Mouse (Mus musculus) lung, postnatal 0 days (tissue): ENCODE results near the gene Scamp4. TPM values are rescaled to one million over a fixed set of nuclear protein-coding genes. Genes with fewer than 3 reads are reported as not detected.

Source experiments
- ATAC-seq: fragments of 200-750 bp; cut with Nextera tagmentation; 2 replicates; pipeline ENCODE4 v1.8.0; 2017; ENCODE audit warnings: moderate library complexity
- DNase-seq: peaks from one replicate; pipeline ENCODE4 v3.0.0-alpha.2; 2016; ENCODE audit warnings: low spot score
- H3K27ac ChIP-seq: fragments of 300-500 bp; sonication (generic); 2 replicates; pipeline ENCODE4 v1.5.1; 2014; ENCODE audit warnings: antibody characterized with exemption, mild to moderate bottlenecking, low read length, mixed read lengths
- H3K27me3 ChIP-seq: fragments of 300-500 bp; sonication (generic); replicated peaks from 2 replicates; pipeline ENCODE4 v1.6.1; 2014; ENCODE audit warnings: low read length, mixed read lengths; ENCODE audit not compliant: insufficient read depth
- H3K36me3 ChIP-seq: fragments of 300-500 bp; sonication (generic); 2 replicates; pipeline ENCODE4 v1.6.1; 2014; ENCODE audit warnings: low read length, mixed read lengths; ENCODE audit not compliant: insufficient read depth
- H3K4me1 ChIP-seq: fragments of 300-500 bp; sonication (generic); 2 replicates; pipeline ENCODE4 v1.6.1; 2014; ENCODE audit warnings: antibody characterized with exemption, low read depth, low read length, mixed read lengths; ENCODE audit not compliant: insufficient read depth
- H3K4me2 ChIP-seq: fragments of 300-500 bp; sonication (generic); replicated peaks from 2 replicates; pipeline ENCODE4 v1.6.1; 2014; ENCODE audit warnings: low read depth, mild to moderate bottlenecking, low read length, moderate library complexity, mixed read lengths
- H3K4me3 ChIP-seq: fragments of 300-500 bp; sonication (generic); 2 replicates; pipeline ENCODE4 v1.5.1; 2014; ENCODE audit warnings: low read depth, low read length
- H3K9ac ChIP-seq: fragments of 300-500 bp; sonication (generic); replicated peaks from 2 replicates; pipeline ENCODE4 v1.6.1; 2014; ENCODE audit warnings: low read depth, mild to moderate bottlenecking
- H3K9me3 ChIP-seq: fragments of 300-500 bp; sonication (generic); 2 replicates; pipeline ENCODE4 v1.6.1; 2016; ENCODE audit warnings: low read length, mixed read lengths
- CTCF ChIP-seq: IDR thresholded peaks from 2 replicates; pipeline ENCODE4 v1.5.1; 2016; ENCODE audit warnings: antibody characterized with exemption, mild to moderate bottlenecking
- EP300 ChIP-seq: IDR thresholded peaks from 2 replicates; pipeline ENCODE4 v1.6.1; 2016; ENCODE audit warnings: antibody characterized with exemption, mild to moderate bottlenecking, control low read depth
- WGBS: fragments of 180-500 bp; shearing (Covaris S2); extraction: QIAGEN DNeasy Blood & Tissue Kit; methylation state at CpG from one replicate; pipeline ENCODE4 v1.1.7; 2014; 5-methylcytosine and 5-hydroxymethylcytosine counted together
- polyA plus RNA-seq: library from polyadenylated mRNA; unstranded; fragments of >200 nt; fragmentation: Nextera tagmentation; extraction: Ambion mirVana; gene quantifications from 2 replicates; pipeline ENCODE4 v1.2.1, GENCODE M21; 2015

Scamp4 gene
- polyA plus RNA-seq, 1 experiment from 2014 or later, result 56.9 TPM

GRCm38 (mm10) chr10:80606306-80606705 lies 3.6 kb downstream of the Scamp4 start:
- Histone ChIP-seq H3K27ac (no peak overlapping the region), H3K4me3 (no peak overlapping the region), H3K9ac (no peak overlapping the region), H3K9me3 (no peaks in the 10 kb centered on the region), H3K27me3 (no peaks in the 10 kb centered on the region), H3K36me3 (peaks cover 6% of the 10 kb centered on the region; the same call in 1 of the 2 replicates), H3K4me1 (peaks cover 12% of the 10 kb centered on the region; the same call in 1 of the 2 replicates), H3K4me2 (no peak overlapping the region)
- WGBS, result 88% methylated on average over 21 of the region's 23 CpGs
- DNase-seq, result no peak
- ATAC-seq, result no peak
- TF ChIP-seq EP300 (no peak), CTCF (no peak)

- Histone ChIP-seq H3K27ac (no peak overlapping the region), H3K4me3 (no peak overlapping the region), H3K36me3 (peaks cover 6% of the 10 kb centered on the region; the same call in 1 of the 2 replicates), H3K4me2 (no peak overlapping the region), H3K9me3 (no peaks in the 10 kb centered on the region), H3K4me1 (peaks cover 12% of the 10 kb centered on the region; the same call in 1 of the 2 replicates), H3K9ac (no peak overlapping the region), H3K27me3 (no peaks in the 10 kb centered on the region)
- WGBS, result 95% methylated on average over 34 of the region's 34 CpGs
- no peak for DNase-seq
- no peak for ATAC-seq
- no peak for TF ChIP-seq CTCF
- TF ChIP-seq EP300, result no peak
These were observed 4.2 kb downstream of the Scamp4 start for GRCm38 (mm10) chr10:80606737-80607350.

GRCm38 (mm10) chr10:80608435-80608834 lies 5.8 kb downstream of the Scamp4 start:
- TF ChIP-seq EP300 (no peak), CTCF (no peak)
- H3K36me3 ChIP-seq, result peaks cover 6% of the 10 kb centered on the region; the same call in 1 of the 2 replicates
- no peak overlapping the region for H3K9ac ChIP-seq
- ATAC-seq, result no peak
- H3K9me3 ChIP-seq, result no peaks in the 10 kb centered on the region
- no peak overlapping the region for H3K27ac ChIP-seq
- WGBS, result 90% methylated on average over 3 of the region's 3 CpGs
- no peak overlapping the region for H3K4me3 ChIP-seq
- peaks cover 6% of the 10 kb centered on the region; the same call in 1 of the 2 replicates for H3K4me1 ChIP-seq
- H3K4me2 ChIP-seq, result no peak overlapping the region
- H3K27me3 ChIP-seq, result no peaks in the 10 kb centered on the region
- no peak for DNase-seq

GRCm38 (mm10) chr10:80609269-80609924 lies 6.7 kb downstream of the Scamp4 start:
- Histone ChIP-seq H3K27me3 (no peaks in the 10 kb centered on the region), H3K36me3 (peaks cover 6% of the 10 kb centered on the region; the same call in 1 of the 2 replicates), H3K4me3 (no peak overlapping the region), H3K4me2 (no peak overlapping the region), H3K9me3 (no peaks in the 10 kb centered on the region), H3K4me1 (no peaks in the 10 kb centered on the region), H3K9ac (no peak overlapping the region), H3K27ac (no peak overlapping the region)
- no peak for ATAC-seq
- DNase-seq, result no peak
- WGBS, result 88% methylated on average over 10 of the region's 10 CpGs
- TF ChIP-seq EP300 (no peak), CTCF (no peak)

GRCm38 (mm10) chr10:80610116-80610785 lies 7.6 kb downstream of the Scamp4 start:
- Histone ChIP-seq H3K27ac (no peak overlapping the region), H3K4me3 (no peak overlapping the region), H3K4me1 (no peaks in the 10 kb centered on the region), H3K9ac (no peak overlapping the region), H3K4me2 (no peak overlapping the region), H3K36me3 (peaks cover 13% of the 10 kb centered on the region; the same call in 1 of the 2 replicates), H3K9me3 (no peaks in the 10 kb centered on the region), H3K27me3 (no peaks in the 10 kb centered on the region)
- DNase-seq, result no peak
- WGBS, result 90% methylated on average over 9 of the region's 9 CpGs
- TF ChIP-seq CTCF (no peak), EP300 (no peak)
- no peak for ATAC-seq

- no peak for TF ChIP-seq EP300
- TF ChIP-seq CTCF, result peak; percentile 86
- peak; percentile 50; the same call in 1 of the 2 replicates for ATAC-seq
These were observed 8.4 kb downstream of the Scamp4 start for GRCm38 (mm10) chr10:80611024-80611423.

More at GRCm38 (mm10) chr10:80611024-80611423, 8.4 kb downstream of the Scamp4 start:
- no peak overlapping the region for H3K27ac ChIP-seq
- no peaks in the 10 kb centered on the region for H3K27me3 ChIP-seq
- peaks cover 13% of the 10 kb centered on the region; the same call in 1 of the 2 replicates for H3K36me3 ChIP-seq
- no peaks in the 10 kb centered on the region for H3K9me3 ChIP-seq
- no peak overlapping the region for H3K9ac ChIP-seq
- 56% methylated on average over 4 of the region's 4 CpGs for WGBS
- no peak overlapping the region for H3K4me2 ChIP-seq
- H3K4me3 ChIP-seq, result no peak overlapping the region
- H3K4me1 ChIP-seq, result no peaks in the 10 kb centered on the region
- DNase-seq, result peak; percentile 69
